Mouse (Mus musculus): Measurements from ENCODE around the gene Ankrd50.

DNA sequence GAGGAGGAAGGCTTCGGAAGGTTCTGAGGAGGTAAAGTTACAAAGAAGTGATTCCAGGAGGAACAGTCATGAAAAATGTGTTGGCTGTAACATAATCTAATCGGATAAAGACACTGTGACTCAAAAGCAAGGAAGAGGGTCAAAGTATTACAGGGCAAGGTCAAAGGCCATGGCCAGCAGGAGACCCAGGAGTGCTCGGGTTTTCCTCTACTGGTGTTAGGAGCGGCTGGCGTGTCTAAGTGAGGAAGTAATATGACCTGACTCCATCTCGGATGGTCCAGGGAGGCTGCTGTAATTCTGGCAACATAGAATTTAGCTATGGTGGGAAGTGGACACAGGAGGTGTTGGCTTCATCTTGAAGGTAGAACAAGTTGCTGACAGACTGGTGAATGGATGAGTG is 9.1 kb downstream of the Ankrd50 start:
- TF ChIP-seq POLR2A (IDR thresholded peaks at IDR 0.05; ENCODE audit: low read depth, low read length) (no peak), CTCF (IDR thresholded peaks at IDR 0.05; ENCODE audit: borderline replicate concordance, insufficient read depth, low read length) (no peak)
